Mouse (Mus musculus) pancreas, adult 10 weeks (tissue): ENCODE data around the gene Cntfr. TPM values are rescaled to one million over a fixed set of nuclear protein-coding genes. Genes with fewer than 3 reads are reported as not detected.

Experiments
- polyA plus RNA-seq: library from polyadenylated mRNA; stranded (reverse); fragments of 350-450 nt; fragmentation: Illumina TruSeq; extraction: RNeasy Lipid Tissue Mini Kit (QIAGEN cat#74804); gene quantifications from one replicate; pipeline ENCODE4 v1.2.3, GENCODE M21; 2015; ENCODE audit warnings: low read depth, low replicate concordance; ENCODE audit not compliant: insufficient read depth

Gene Cntfr
- polyA plus RNA-seq: 2.7 TPM

DNA sequence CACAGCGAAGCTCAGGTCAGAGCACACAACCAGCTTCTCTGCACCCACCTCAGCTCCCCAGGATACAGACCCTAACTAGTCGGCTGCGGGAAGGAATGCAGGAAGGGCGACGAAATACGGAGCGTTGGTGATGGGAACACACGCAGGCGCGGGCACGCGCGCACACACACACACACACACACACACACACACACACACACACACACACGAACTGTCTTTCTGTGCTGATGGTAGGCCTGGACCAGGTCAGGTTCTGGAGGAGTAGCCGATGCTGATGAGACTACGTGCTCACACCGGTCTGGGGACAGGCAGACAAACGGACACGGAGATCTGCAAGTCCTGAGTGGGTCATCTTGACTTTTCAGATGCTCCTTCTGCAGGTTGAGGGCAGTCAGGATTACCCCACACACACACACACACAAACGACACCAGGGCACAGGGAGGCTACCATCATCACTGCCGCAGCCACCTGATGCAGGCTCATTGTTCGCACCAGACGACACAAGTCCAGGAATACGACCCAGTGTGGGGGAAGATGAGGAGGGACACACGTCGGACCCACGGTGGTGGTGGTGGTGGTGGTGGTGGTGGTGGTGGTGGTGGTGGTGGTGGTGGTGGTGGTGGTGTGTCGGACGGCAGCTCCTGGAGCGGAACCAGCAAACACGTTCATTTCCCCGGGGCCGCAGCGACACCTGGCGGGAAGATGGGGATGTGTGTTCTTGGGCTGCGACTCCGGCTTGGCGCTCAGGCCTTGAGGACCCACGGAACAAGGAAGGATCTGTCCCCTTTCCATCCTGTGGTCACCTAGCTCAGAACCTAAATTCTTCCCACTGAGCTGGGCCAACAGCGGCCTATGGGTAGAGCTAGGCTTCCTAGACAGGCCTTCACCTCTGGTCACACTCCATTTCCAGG lies at the start of gene Cntfr:
TSS of gene Cntfr (minus strand) at position 160 of the 912 bp plus-strand sequence.

DNA sequence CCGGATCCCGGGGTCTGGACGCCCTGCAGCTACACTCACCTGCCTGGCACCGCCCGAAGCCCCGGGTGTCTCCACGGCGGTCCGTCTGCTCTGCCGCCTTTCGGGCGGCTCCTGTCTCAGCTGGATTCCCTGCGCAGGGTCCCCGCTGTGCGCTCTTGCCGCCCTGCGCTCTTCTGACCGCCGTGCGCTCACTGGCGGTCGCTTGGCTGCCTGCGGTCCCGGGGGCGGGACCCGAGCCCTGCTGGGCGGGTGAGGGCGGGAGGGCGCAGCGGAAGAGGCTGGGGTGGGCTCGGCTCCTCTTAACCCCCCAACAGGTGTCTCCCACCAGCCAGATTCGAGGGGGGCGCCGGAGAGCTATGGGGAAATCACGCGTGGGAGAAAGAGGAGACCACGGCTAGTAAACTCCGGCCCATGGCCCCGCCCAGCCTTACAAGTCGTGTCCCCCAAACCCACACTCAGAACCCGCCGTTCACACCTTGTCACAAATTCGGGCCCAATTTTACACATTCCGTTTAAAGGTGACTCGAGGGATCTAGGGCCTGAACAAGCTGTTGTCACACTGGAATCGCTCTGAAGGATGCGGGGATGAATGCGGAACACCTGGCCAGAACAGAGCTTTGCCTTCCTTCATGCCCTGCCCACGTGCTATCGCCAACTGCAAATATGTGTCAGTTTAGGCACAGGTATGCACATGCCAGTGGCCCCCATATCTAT lies 34.3 kb upstream of the Cntfr start, which contains the start of gene Arid3c:
TSS of gene Arid3c (minus strand) at position 91 of the 714 bp plus-strand sequence.

GRCm38 (mm10) chr4:41722918-41723351 lies 26.0 kb upstream of the Cntfr start, which contains the start of gene Dctn3:
Gene Dctn3 (minus strand): TSS chr4:41723170.

GRCm38 (mm10) chr4:41713197-41714067 lies 16.5 kb upstream of the Cntfr start, which contains the start of gene Rpp25l:
Gene Rpp25l (minus strand): TSS chr4:41713534.

DNA sequence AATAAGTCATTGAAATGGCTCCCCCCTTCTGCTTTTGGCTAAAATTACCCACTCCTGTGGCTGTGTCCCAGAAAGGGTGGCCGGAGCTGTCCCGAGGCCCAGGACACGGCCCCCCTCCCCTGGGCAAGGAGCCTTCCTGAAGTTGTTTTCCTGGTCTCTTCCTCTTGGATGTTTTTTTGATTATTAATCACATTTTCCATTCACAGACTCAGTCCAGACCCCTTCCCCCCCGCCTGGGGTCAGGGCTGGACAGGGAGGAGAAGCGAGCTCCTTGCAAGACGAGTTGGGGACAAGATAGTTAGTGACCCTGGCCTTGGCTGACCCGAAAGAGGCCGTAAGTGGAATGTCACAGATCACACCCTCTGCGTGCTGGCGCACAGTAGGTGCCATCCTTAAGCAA lies 2.9 kb upstream of the Cntfr start, which contains the start of gene Il11ra1:
TSS of gene Il11ra1 (plus strand) at position 207 of the 400 bp plus-strand sequence.

GRCm38 (mm10) chr4:41639913-41640507 lies 56.9 kb downstream of the Cntfr start, which contains the start of gene Enho:
Gene Enho (minus strand): TSS chr4:41640324.

Other genes starting within 250 kb of the Cntfr start
- gene Kif24, start 232.2 kb downstream of the Cntfr start, polyA plus RNA-seq: not detected
- 5.1 TPM for gene Nudt2, start 231.9 kb downstream of the Cntfr start, polyA plus RNA-seq
- gene AI464131, start 194.0 kb downstream of the Cntfr start, polyA plus RNA-seq: 1.4 TPM
- not detected for gene 1110017D15Rik, start 179.8 kb downstream of the Cntfr start, polyA plus RNA-seq
- gene Fam219a, start 127.6 kb downstream of the Cntfr start, polyA plus RNA-seq: 8.8 TPM
- gene Dnaic1, start 127.3 kb downstream of the Cntfr start, polyA plus RNA-seq: 0.72 TPM
- 5.9 TPM for gene Enho, start 56.8 kb downstream of the Cntfr start, polyA plus RNA-seq
- 70.9 TPM for gene Il11ra1, start 2.9 kb upstream of the Cntfr start, polyA plus RNA-seq
- gene Rpp25l, start 16.4 kb upstream of the Cntfr start, polyA plus RNA-seq: 14.3 TPM
- gene Dctn3, start 26.1 kb upstream of the Cntfr start, polyA plus RNA-seq: 13.2 TPM
- not detected for gene Arid3c, start 34.1 kb upstream of the Cntfr start, polyA plus RNA-seq
- gene Galt, start 58.1 kb upstream of the Cntfr start, polyA plus RNA-seq: 16.1 TPM
- gene Sigmar1, start 59.1 kb upstream of the Cntfr start, polyA plus RNA-seq: 12.5 TPM
- 9.6 TPM for gene Ccl27a, start 77.2 kb upstream of the Cntfr start, polyA plus RNA-seq
- not detected for gene Gm21541, start 206.5 kb upstream of the Cntfr start, polyA plus RNA-seq
- gene Gm20878, start 244.5 kb upstream of the Cntfr start, polyA plus RNA-seq: not detected